Mouse (Mus musculus) heart, embryonic 15.5 days (tissue): ENCODE measurements around the gene Akt1s1. TPM values are rescaled to one million over a fixed set of nuclear protein-coding genes. Genes with fewer than 3 reads are reported as not detected.

Experiments used
- ATAC-seq: fragments of 200-750 bp; cut with Nextera tagmentation; replicated peaks from 2 replicates; pipeline ENCODE4 v1.8.0; 2017; ENCODE audit warnings: low read depth, moderate TSS enrichment; ENCODE audit not compliant: insufficient number of reproducible peaks, insufficient read depth, low FRiP score
- H3K27ac ChIP-seq: fragments of 300-500 bp; sonication (generic); 2 replicates; pipeline ENCODE4 v1.5.1; 2015; ENCODE audit warnings: mild to moderate bottlenecking, inconsistent platforms
- H3K27me3 ChIP-seq: fragments of 300-500 bp; sonication (generic); 2 replicates; pipeline ENCODE4 v1.6.1; 2015; ENCODE audit warnings: inconsistent platforms
- H3K36me3 ChIP-seq: fragments of 300-500 bp; sonication (generic); 2 replicates; pipeline ENCODE4 v1.6.1; 2015; ENCODE audit warnings: mild to moderate bottlenecking, inconsistent platforms
- H3K4me1 ChIP-seq: fragments of 300-500 bp; sonication (generic); replicated peaks from 2 replicates; pipeline ENCODE4 v1.6.1; 2015; ENCODE audit warnings: inconsistent platforms
- H3K4me2 ChIP-seq: fragments of 300-500 bp; sonication (generic); 2 replicates; pipeline ENCODE4 v1.6.1; 2015; ENCODE audit warnings: inconsistent platforms, mild to moderate bottlenecking, moderate library complexity
- H3K4me3 ChIP-seq: fragments of 300-500 bp; sonication (generic); 2 replicates; pipeline ENCODE4 v1.5.1; 2015; ENCODE audit warnings: mild to moderate bottlenecking, inconsistent platforms
- H3K9ac ChIP-seq: fragments of 300-500 bp; sonication (generic); 2 replicates; pipeline ENCODE4 v1.6.1; 2015; ENCODE audit warnings: mild to moderate bottlenecking, inconsistent platforms
- H3K9me3 ChIP-seq: fragments of 300-500 bp; sonication (generic); replicated peaks from 2 replicates; pipeline ENCODE4 v1.6.1; 2016; ENCODE audit warnings: inconsistent platforms
- WGBS: fragments of 180-500 bp; shearing (Covaris S2); methylation state at CpG from one replicate; pipeline ENCODE4 v1.1.7; 2015; ENCODE audit warnings: mixed read lengths; 5-methylcytosine and 5-hydroxymethylcytosine counted together
- polyA plus RNA-seq: library from polyadenylated mRNA; unstranded; fragments of >200 nt; fragmentation: Nextera tagmentation; extraction: Ambion mirVana; gene quantifications from 2 replicates; pipeline ENCODE4 v1.2.1, GENCODE M21; 2015

The Akt1s1 gene
- polyA plus RNA-seq, 1 experiment from 2014 or later = 91.7 TPM

DNA sequence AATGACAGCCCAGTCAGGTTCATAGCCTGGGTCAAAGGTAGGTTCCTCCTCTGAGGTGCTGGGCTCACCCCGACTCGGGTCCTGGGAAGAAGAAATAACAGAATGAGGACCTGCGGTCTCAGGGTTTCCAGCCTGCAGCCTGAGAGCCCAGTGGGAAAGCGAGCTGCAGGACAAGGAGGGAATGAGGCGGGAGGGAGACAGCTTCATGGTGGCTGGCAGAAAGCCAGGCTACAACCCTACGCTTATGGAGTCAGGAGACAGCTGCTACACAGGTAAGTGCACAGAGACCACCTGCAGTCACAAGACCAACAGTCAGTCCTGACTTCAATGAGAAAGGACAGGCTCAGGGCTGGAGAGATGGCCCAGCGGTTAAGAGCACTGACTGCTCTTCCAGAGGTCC is 2.0 kb upstream of the Akt1s1 start:
- no peak for ATAC-seq
- H3K9ac ChIP-seq = no peak overlapping the region
- WGBS = 88% methylated on average over 7 of the region's 7 CpGs
- H3K9me3 ChIP-seq = no peaks in the 10 kb centered on the region
- H3K27ac ChIP-seq = no peak overlapping the region
- peaks cover 27% of the 10 kb centered on the region for H3K4me1 ChIP-seq
- no peaks in the 10 kb centered on the region for H3K27me3 ChIP-seq
- no peak overlapping the region for H3K4me3 ChIP-seq
- H3K36me3 ChIP-seq = peaks cover 51% of the 10 kb centered on the region
- no peak overlapping the region for H3K4me2 ChIP-seq

GRCm38 (mm10) chr7:44847772-44848171 is 1.0 kb upstream of the Akt1s1 start:
- Histone ChIP-seq H3K9me3 (no peaks in the 10 kb centered on the region), H3K4me2 (peak overlapping the region; percentile 76), H3K4me1 (peaks cover 32% of the 10 kb centered on the region), H3K9ac (peak overlapping the region; percentile 54), H3K36me3 (peaks cover 44% of the 10 kb centered on the region), H3K27ac (0 out of 2 replicates have a peak overlapping the region, but pooled peaks have one; percentile 97), H3K27me3 (no peaks in the 10 kb centered on the region), H3K4me3 (peak overlapping the region; percentile 87)
- no peak for ATAC-seq
- 78% methylated on average over 5 of the region's 5 CpGs for WGBS

DNA sequence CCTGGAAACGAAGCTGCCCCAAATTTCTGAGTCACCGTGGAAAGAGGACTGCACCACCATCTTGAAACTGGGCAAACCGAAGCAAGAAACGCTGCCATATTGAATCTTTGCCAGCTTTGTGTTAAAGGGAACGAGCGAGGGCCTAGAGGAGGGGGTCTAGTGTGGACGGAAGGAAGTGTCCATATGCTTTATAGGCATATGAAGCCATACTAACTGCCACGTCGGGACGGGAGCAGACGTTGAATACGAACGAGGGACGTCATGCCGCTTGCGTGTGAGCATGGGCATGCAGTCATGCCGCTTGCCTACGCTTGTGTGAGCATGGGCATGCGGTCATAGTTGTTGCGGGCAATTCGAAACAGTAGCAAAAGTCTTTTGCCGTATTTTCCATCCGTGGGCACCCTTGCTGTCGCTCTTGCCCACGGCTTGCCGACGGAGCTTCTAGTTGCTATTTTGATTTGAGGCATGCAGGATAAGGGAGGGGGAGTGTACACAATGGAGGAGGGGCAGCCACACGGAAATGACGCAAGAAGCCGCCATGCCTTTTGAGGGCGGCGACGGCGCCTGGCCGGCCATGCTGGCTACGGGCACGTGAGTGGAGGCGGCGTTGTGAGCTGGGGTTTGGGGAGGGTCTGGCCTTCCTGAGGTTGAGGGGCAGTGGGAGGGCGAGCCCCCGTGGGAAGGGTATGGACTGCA is 773 bp downstream of the Akt1s1 start:
- Histone ChIP-seq H3K9me3 (no peaks in the 10 kb centered on the region), H3K4me2 (peak overlapping the region; percentile 76), H3K36me3 (peaks cover 30% of the 10 kb centered on the region), H3K4me3 (peak overlapping the region; percentile 87), H3K27ac (peak overlapping the region; percentile 97), H3K4me1 (peaks cover 46% of the 10 kb centered on the region), H3K27me3 (no peaks in the 10 kb centered on the region), H3K9ac (peak overlapping the region; percentile 78)
- WGBS = under 1% methylated on average over 41 of the region's 41 CpGs
- peak; percentile 72 for ATAC-seq

DNA sequence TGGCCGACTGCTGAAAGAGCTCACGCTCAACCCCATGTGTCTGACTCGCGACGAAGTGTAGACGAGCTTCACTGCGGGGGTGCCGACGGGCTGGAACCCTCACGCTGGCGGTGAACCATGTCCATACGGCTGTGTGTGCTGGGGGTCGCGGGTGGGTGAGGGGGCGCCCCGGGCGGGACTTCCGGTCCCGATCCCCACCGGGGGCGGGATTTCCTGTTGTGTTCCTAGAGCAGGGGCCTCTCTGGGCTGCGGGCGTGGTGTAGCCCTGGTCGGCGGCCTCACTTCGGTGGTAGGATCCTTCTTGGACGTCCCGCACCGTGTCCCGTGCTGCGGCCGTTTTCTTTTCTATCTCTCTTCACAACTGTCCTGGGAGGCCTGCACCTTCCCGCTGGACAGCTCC is 1.4 kb downstream of the Akt1s1 start:
- no peaks in the 10 kb centered on the region for H3K27me3 ChIP-seq
- under 1% methylated on average over 33 of the region's 33 CpGs for WGBS
- peaks cover 25% of the 10 kb centered on the region for H3K36me3 ChIP-seq
- no peaks in the 10 kb centered on the region for H3K9me3 ChIP-seq
- H3K9ac ChIP-seq = peak overlapping the region; percentile 78
- H3K4me3 ChIP-seq = peak overlapping the region; percentile 87
- peak overlapping the region; percentile 97 for H3K27ac ChIP-seq
- H3K4me1 ChIP-seq = peaks cover 50% of the 10 kb centered on the region
- peak; percentile 36 for ATAC-seq
- H3K4me2 ChIP-seq = peak overlapping the region; percentile 76

DNA sequence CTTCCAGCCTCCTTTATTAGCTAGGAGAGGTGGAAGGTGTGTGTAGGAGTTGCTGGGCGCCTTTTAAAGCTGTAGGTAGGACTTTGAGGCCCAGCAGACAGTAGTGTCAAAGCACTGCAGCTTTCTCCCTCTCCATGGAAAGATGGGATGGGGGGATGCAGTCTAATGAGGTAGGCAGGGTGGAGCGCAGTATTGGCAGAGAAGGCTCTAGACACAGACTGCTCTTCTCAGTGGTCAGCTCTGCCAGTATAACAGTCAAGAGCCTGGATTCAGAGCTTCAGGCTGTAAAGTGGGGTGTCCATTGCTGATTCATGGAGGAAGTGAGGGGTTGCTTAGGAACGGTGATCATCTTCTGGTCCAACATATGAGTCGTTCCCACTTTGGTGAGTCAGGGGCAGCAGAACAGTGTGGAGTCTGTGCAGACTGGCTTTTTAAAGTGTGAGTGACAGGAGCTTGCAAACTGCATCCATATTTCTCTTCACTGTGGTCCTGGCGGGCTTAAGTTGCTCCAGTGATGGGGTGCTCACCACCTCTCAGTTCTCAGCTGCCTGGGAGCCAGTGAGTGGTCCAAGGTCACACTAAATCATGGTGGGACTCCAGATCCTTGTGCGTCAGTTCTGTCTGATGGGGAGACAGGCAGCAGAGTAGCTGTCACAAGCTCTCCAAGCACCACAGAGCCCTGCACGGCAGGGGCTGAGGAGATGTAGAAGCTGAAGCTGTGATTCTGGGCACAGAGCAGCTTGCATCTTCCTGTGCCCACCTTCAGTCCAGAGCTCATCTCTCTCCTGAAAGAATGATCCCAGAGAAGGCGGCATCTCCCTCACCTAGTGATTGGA is 2.2 kb downstream of the Akt1s1 start:
- peaks cover 59% of the 10 kb centered on the region for H3K4me1 ChIP-seq
- 71% methylated on average over 8 of the region's 8 CpGs for WGBS
- peak overlapping the region; percentile 76 for H3K4me2 ChIP-seq
- no peaks in the 10 kb centered on the region for H3K9me3 ChIP-seq
- H3K27ac ChIP-seq = peak overlapping the region; percentile 97
- ATAC-seq = no peak
- H3K9ac ChIP-seq = peak overlapping the region; percentile 78
- H3K36me3 ChIP-seq = peaks cover 16% of the 10 kb centered on the region
- H3K4me3 ChIP-seq = peak overlapping the region; percentile 87
- no peaks in the 10 kb centered on the region for H3K27me3 ChIP-seq

DNA sequence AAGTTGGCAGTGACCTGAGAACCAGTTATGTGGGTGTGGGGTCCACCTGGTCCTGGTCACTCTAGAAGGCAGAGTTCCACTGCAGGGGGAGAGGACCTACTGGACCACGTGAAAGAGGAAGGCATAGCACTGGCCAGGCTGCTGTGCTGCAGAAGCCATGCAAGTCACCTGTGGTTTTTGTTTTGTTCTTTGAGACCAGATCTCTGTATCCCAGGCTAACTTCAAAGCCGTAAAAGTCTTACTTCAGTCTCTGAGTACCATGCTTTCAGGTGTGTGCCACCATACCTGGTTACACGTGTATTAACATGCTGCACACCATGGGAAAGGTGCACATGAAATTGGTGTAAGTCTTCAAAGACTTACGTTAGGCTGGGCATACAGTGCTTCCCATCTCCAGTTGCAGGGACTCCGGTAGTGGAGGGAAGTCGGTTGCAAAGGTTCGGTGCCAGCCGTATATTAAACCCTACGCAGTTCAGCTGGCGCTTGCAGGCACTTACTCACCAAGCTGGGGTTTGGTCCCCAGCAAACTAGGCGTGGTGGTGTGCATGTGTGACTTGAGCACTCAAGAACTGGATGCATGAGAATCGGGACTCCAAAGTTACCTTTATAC is 2.9 kb downstream of the Akt1s1 start:
- no peak overlapping the region for H3K4me3 ChIP-seq
- WGBS = 91% methylated on average over 12 of the region's 12 CpGs
- H3K9ac ChIP-seq = no peak overlapping the region
- no peaks in the 10 kb centered on the region for H3K9me3 ChIP-seq
- H3K4me2 ChIP-seq = 0 out of 2 replicates have a peak overlapping the region, but pooled peaks have one; percentile 76
- no peak overlapping the region for H3K27ac ChIP-seq
- peaks cover 9% of the 10 kb centered on the region for H3K36me3 ChIP-seq
- ATAC-seq = no peak
- H3K27me3 ChIP-seq = no peaks in the 10 kb centered on the region
- peaks cover 64% of the 10 kb centered on the region for H3K4me1 ChIP-seq

GRCm38 (mm10) chr7:44852259-44853027 is 3.7 kb downstream of the Akt1s1 start:
- Histone ChIP-seq H3K4me2 (no peak overlapping the region), H3K9me3 (no peaks in the 10 kb centered on the region), H3K4me1 (peaks cover 63% of the 10 kb centered on the region), H3K27me3 (no peaks in the 10 kb centered on the region), H3K27ac (no peak overlapping the region), H3K4me3 (no peak overlapping the region), H3K36me3 (peaks cover 7% of the 10 kb centered on the region), H3K9ac (no peak overlapping the region)
- no peak for ATAC-seq
- WGBS = 86% methylated on average over 36 of the region's 36 CpGs

DNA sequence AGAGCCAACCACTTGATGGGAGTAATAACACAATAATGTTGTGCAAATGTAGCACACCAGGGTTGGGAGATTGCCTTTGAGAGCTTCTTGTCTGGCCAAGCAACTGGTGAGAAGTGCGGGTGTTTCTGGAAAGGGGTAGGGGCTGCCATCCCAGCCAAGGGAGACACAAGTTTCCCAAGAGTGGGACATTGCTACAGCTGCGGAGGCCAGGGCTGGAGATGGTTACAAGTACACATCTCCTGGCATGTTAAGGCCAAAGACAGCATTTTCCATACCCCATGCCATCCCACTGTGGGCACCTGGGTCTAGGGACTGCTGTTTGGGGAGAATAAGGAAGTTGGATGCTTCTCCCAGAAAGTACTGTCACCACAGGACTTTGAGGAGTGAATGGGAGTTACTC is 4.3 kb downstream of the Akt1s1 start:
- 88% methylated on average over 2 of the region's 2 CpGs for WGBS
- Histone ChIP-seq H3K9me3 (no peaks in the 10 kb centered on the region), H3K27me3 (no peaks in the 10 kb centered on the region), H3K4me1 (peaks cover 63% of the 10 kb centered on the region), H3K9ac (no peak overlapping the region), H3K36me3 (peaks cover 7% of the 10 kb centered on the region), H3K27ac (no peak overlapping the region), H3K4me2 (no peak overlapping the region), H3K4me3 (no peak overlapping the region)
- no peak for ATAC-seq

GRCm38 (mm10) chr7:44853596-44854355 is 5.0 kb downstream of the Akt1s1 start:
- peaks cover 67% of the 10 kb centered on the region for H3K4me1 ChIP-seq
- H3K36me3 ChIP-seq = peaks cover 7% of the 10 kb centered on the region
- H3K4me3 ChIP-seq = peak overlapping the region; percentile 67
- no peaks in the 10 kb centered on the region for H3K9me3 ChIP-seq
- H3K27ac ChIP-seq = peak overlapping the region; percentile 98
- peak overlapping the region; percentile 87 for H3K4me2 ChIP-seq
- WGBS = 25% methylated on average over 26 of the region's 26 CpGs
- ATAC-seq = no peak
- no peaks in the 10 kb centered on the region for H3K27me3 ChIP-seq
- H3K9ac ChIP-seq = peak overlapping the region; percentile 68

- Histone ChIP-seq H3K9me3 (no peaks in the 10 kb centered on the region), H3K4me2 (peak overlapping the region; percentile 87), H3K4me1 (peaks cover 67% of the 10 kb centered on the region), H3K27me3 (no peaks in the 10 kb centered on the region), H3K36me3 (peaks cover 7% of the 10 kb centered on the region), H3K4me3 (peak overlapping the region; percentile 67), H3K9ac (peak overlapping the region; percentile 68), H3K27ac (peak overlapping the region; percentile 98)
- 1% methylated on average over 45 of the region's 45 CpGs for WGBS
- peak; percentile 41 for ATAC-seq
These were observed 5.7 kb downstream of the Akt1s1 start for GRCm38 (mm10) chr7:44854356-44855031.
